Mouse (Mus musculus) heart, adult 2 months (tissue): ENCODE data around the gene Pet117.

ENCODE experiments used
- CTCF ChIP-seq: fragments of 200-600 bp; IDR thresholded peaks from 2 replicates; pipeline ENCODE4 v1.8.1; 2022; ENCODE audit warnings: antibody characterized with exemption, mild to moderate bottlenecking, moderate library complexity
- EP300 ChIP-seq: fragments of 200-500 bp; IDR thresholded peaks from 2 replicates; pipeline ENCODE4 v1.6.1; 2011; ENCODE audit warnings: low read depth, low read length, control low read depth; ENCODE audit not compliant: insufficient read depth
- POLR2A ChIP-seq: fragments of 200-500 bp; IDR thresholded peaks from 2 replicates; pipeline ENCODE4 v1.6.1; 2011; ENCODE audit warnings: mild to moderate bottlenecking, low read depth, low read length, control low read depth; ENCODE audit not compliant: insufficient read depth

- no peak for TF ChIP-seq CTCF
- TF ChIP-seq POLR2A: no peak
- no peak for TF ChIP-seq EP300
These were observed 48.1 kb downstream of the Pet117 start for GRCm38 (mm10) chr2:144416859-144417258.
